ENCODE assay signal across 7 mouse cellular contexts in genomic region chr9:13826391-13826805, GRCm38 (mm10). TPM values are rescaled to one million over a fixed set of nuclear protein-coding genes. Genes with fewer than 3 reads are reported as not detected.
DNase-seq lines count a peak whose midpoint lies in the region; ATAC-seq and TF ChIP-seq lines count a peak whose summit lies in the region.

No protein-coding gene starts in this region.

- no peaks in the 10 kb centered on the region for H3K9me3 ChIP-seq in heart, postnatal 0 days (replicated peaks; ENCODE audit: control insufficient read depth, low read length)

- H3K27ac ChIP-seq in heart, postnatal 0 days (ENCODE audit: low read depth), result peak overlapping the region; percentile 96

- ATAC-seq in heart, postnatal 0 days (ENCODE audit: insufficient read depth, low read depth), result peak; percentile 3; the same call in 1 of the 2 replicates
- peak; percentile 24 for ATAC-seq in megakaryocyte-erythroid progenitor cell, adult 5-6 weeks (replicated peaks; ENCODE audit: low FRiP score, low TSS enrichment, poor library complexity, severe bottlenecking)

- peak overlapping the region; percentile 82 for H3K9ac ChIP-seq in heart, postnatal 0 days (replicated peaks; ENCODE audit: low read depth, low read length)

- H3K4me3 ChIP-seq in heart, postnatal 0 days (ENCODE audit: low read depth, low read length), result peak overlapping the region; percentile 72

- intact Hi-C loops in left cerebral cortex, postnatal 25 days (cut with DNase I), result loop anchor here (5.0 kb wide), 1 partner anchor 79 kb away; the partner anchor contains the start of gene Mtmr2

- TF ChIP-seq CTCF in heart, postnatal 0 days (IDR thresholded peaks at IDR 0.05; ENCODE audit: low read depth), result no peak

- H3K4me2 ChIP-seq in heart, postnatal 0 days (ENCODE audit: low read depth, low read length), result peak overlapping the region; percentile 75

- H3K36me3 ChIP-seq in heart, postnatal 0 days (replicated peaks; ENCODE audit: control insufficient read depth, insufficient read depth, low read length), result peaks cover 14% of the 10 kb centered on the region
- H3K36me3 ChIP-seq in splenic B cell, adult 2 months (ENCODE audit: control insufficient read depth, insufficient read depth, low read length, poor library complexity, severe bottlenecking), result no peaks in the 10 kb centered on the region; the same call in 1 of the 2 replicates

- DNase-seq in urinary bladder, postnatal 25 days (ENCODE audit: low spot score), result peak; percentile 48
- DNase-seq in urinary bladder, postnatal 10 days (ENCODE audit: low spot score), result no peak
- DNase-seq in c-Kit-positive CD71-positive TER-119-negative erythroid progenitor cells, embryonic 14.5 days (ENCODE audit: low read depth), result peak; percentile 47
- peak; percentile 48 for DNase-seq in heart, postnatal 0 days (ENCODE audit: low spot score)
- DNase-seq in left cerebral cortex, postnatal 25 days (ENCODE audit: low spot score in 2 of 2), result peak; percentile 60 to 64
- DNase-seq in splenic B cell, adult 2 months (ENCODE audit: low read depth, low spot score), result peak; percentile 77

- H3K4me1 ChIP-seq in heart, postnatal 0 days (ENCODE audit: control insufficient read depth, insufficient read depth), result peaks cover 26% of the 10 kb centered on the region

- under 1% methylated on average over 31 of the region's 31 CpGs for WGBS in heart, postnatal 0 days

- TF ChIP-seq EP300 in heart, postnatal 0 days (IDR thresholded peaks at IDR 0.05; ENCODE audit: low read depth), result no peak

- no peaks in the 10 kb centered on the region for H3K27me3 ChIP-seq in heart, postnatal 0 days (ENCODE audit: control insufficient read depth, insufficient read depth, low read length)
- no peaks in the 10 kb centered on the region for H3K27me3 ChIP-seq in splenic B cell, adult 2 months (ENCODE audit: control insufficient read depth, insufficient read depth, low read length, poor library complexity, severe bottlenecking)

RNA-seq across cellular contexts. Expression of gene Cep57, which starts 0.5 kb away (rescaled TPM):
- total RNA-seq in heart, postnatal 0 days (2014; rRNA removed; ENCODE audit: low replicate concordance), result 16.9 and 17.3 TPM in 2 replicates
- polyA plus RNA-seq in heart, postnatal 0 days (2015; fragmentation: Nextera tagmentation; extraction: Ambion mirVana), result 28.5 and 29.9 TPM in 2 replicates
- total RNA-seq in left cerebral cortex, postnatal 25 days (2021), result 10 to 100 TPM; 15.6 to 17.7 TPM
- 56.0 and 69.2 TPM in 2 replicates for total RNA-seq in megakaryocyte-erythroid progenitor cell, adult 5-6 weeks (2014; fragmentation: Nextera tagmentation)
- total RNA-seq in megakaryocyte-erythroid progenitor cell, adult 5-6 weeks (2017), result 112 and 114 TPM in 2 replicates

RNA-seq across cellular contexts. Expression of gene Fam76b, which starts 1.1 kb away (rescaled TPM):
- total RNA-seq in heart, postnatal 0 days (2014; rRNA removed; ENCODE audit: low replicate concordance), result 17.3 and 22.5 TPM in 2 replicates
- polyA plus RNA-seq in heart, postnatal 0 days (2015; fragmentation: Nextera tagmentation; extraction: Ambion mirVana), result 9.5 and 9.6 TPM in 2 replicates
- 10 to 100 TPM; 16.7 to 17.5 TPM for total RNA-seq in left cerebral cortex, postnatal 25 days (2021)
- 31.0 and 36.0 TPM in 2 replicates for total RNA-seq in megakaryocyte-erythroid progenitor cell, adult 5-6 weeks (2014; fragmentation: Nextera tagmentation)
- total RNA-seq in megakaryocyte-erythroid progenitor cell, adult 5-6 weeks (2017), result 37.7 and 72.3 TPM in 2 replicates
